Mouse (Mus musculus) liver, embryonic 16.5 days (tissue): ENCODE results near the gene Lamtor4. TPM values are rescaled to one million over a fixed set of nuclear protein-coding genes. Genes with fewer than 3 reads are reported as not detected.

ENCODE experiments used
- ATAC-seq: fragments of 200-750 bp; cut with Nextera tagmentation; 2 replicates; pipeline ENCODE4 v1.8.0; 2017; ENCODE audit warnings: low read depth, mild to moderate bottlenecking, moderate number of reproducible peaks, moderate library complexity
- H3K27ac ChIP-seq: fragments of 300-500 bp; sonication (generic); 2 replicates; pipeline ENCODE4 v1.5.1; 2014; ENCODE audit warnings: mild to moderate bottlenecking, low read length
- H3K27me3 ChIP-seq: fragments of 300-500 bp; sonication (generic); 2 replicates; pipeline ENCODE4 v1.6.1; 2014; ENCODE audit warnings: low read depth, low read length, mixed read lengths; ENCODE audit not compliant: control insufficient read depth, insufficient read depth
- H3K36me3 ChIP-seq: fragments of 300-500 bp; sonication (generic); 2 replicates; pipeline ENCODE4 v1.6.1; 2014; ENCODE audit warnings: mild to moderate bottlenecking; ENCODE audit not compliant: control insufficient read depth, insufficient read depth
- H3K4me1 ChIP-seq: fragments of 300-500 bp; sonication (generic); 2 replicates; pipeline ENCODE4 v1.6.1; 2014; ENCODE audit warnings: low read depth, low read length, mixed read lengths; ENCODE audit not compliant: control insufficient read depth
- H3K4me2 ChIP-seq: fragments of 300-500 bp; sonication (generic); 2 replicates; pipeline ENCODE4 v1.6.1; 2014; ENCODE audit warnings: low read depth, low read length, mixed read lengths
- H3K4me3 ChIP-seq: fragments of 300-500 bp; sonication (generic); 2 replicates; pipeline ENCODE4 v1.5.1; 2014; ENCODE audit warnings: low read depth, mild to moderate bottlenecking, low read length
- H3K9ac ChIP-seq: fragments of 300-500 bp; sonication (generic); 2 replicates; pipeline ENCODE4 v1.6.1; 2014; ENCODE audit warnings: low read depth, low read length
- H3K9me3 ChIP-seq: fragments of 300-500 bp; sonication (generic); replicated peaks from 2 replicates; pipeline ENCODE4 v1.6.1; 2016; ENCODE audit warnings: low read length; ENCODE audit not compliant: control insufficient read depth
- WGBS: fragments of 180-500 bp; shearing (Covaris S2); extraction: QIAGEN DNeasy Blood & Tissue Kit; methylation state at CpG from one replicate; pipeline ENCODE4 v1.1.7; 2014; ENCODE audit not compliant: insufficient replicate concordance; 5-methylcytosine and 5-hydroxymethylcytosine counted together
- polyA plus RNA-seq: library from polyadenylated mRNA; unstranded; fragments of >200 nt; fragmentation: Nextera tagmentation; extraction: Ambion mirVana; gene quantifications from 2 replicates; pipeline ENCODE4 v1.2.1, GENCODE M21; 2015

Gene Lamtor4
- polyA plus RNA-seq, 1 experiment from 2014 or later = 31.7 TPM

- Histone ChIP-seq H3K36me3 (no peaks in the 10 kb centered on the region), H3K4me2 (no peak overlapping the region), H3K4me3 (no peak overlapping the region), H3K27ac (no peak overlapping the region), H3K27me3 (peaks cover 34% of the 10 kb centered on the region), H3K9me3 (peaks cover 1% of the 10 kb centered on the region; the same call in 1 of the 2 replicates), H3K4me1 (peaks cover 9% of the 10 kb centered on the region), H3K9ac (no peak overlapping the region)
- ATAC-seq = no peak
- WGBS = 63% methylated on average over 41 of the region's 41 CpGs
Observed at GRCm38 (mm10) chr5:138275216-138276050, 20.2 kb downstream of the Lamtor4 start.

- Histone ChIP-seq H3K9me3 (peaks cover 3% of the 10 kb centered on the region; the same call in 1 of the 2 replicates), H3K4me3 (no peak overlapping the region), H3K4me1 (peaks cover 9% of the 10 kb centered on the region), H3K9ac (no peak overlapping the region), H3K4me2 (no peak overlapping the region), H3K27ac (no peak overlapping the region), H3K36me3 (no peaks in the 10 kb centered on the region), H3K27me3 (peaks cover 11% of the 10 kb centered on the region)
- WGBS = 77% methylated on average over 7 of the region's 7 CpGs
- no peak for ATAC-seq
Observed at GRCm38 (mm10) chr5:138277994-138278393, 22.7 kb downstream of the Lamtor4 start.

GRCm38 (mm10) chr5:138279585-138280424 is 24.5 kb downstream of the Lamtor4 start, which contains the start of the genes Gm43720, Gpc2 and Stag3:
Gene Gm43720 (minus strand): TSS chr5:138279958.
Gene Gpc2 (minus strand): TSS chr5:138280005.
Gene Stag3 (plus strand): TSS chr5:138280240.
- Histone ChIP-seq H3K36me3 (no peaks in the 10 kb centered on the region), H3K27ac (no peak within 1 kb of the TSS), H3K9me3 (peaks cover 3% of the 10 kb centered on the region; the same call in 1 of the 2 replicates), H3K27me3 (peaks cover 8% of the 10 kb centered on the region), H3K4me1 (peaks cover 9% of the 10 kb centered on the region), H3K4me3 (peak within 1 kb of the TSS; percentile 57), H3K4me2 (peak within 1 kb of the TSS; percentile 72), H3K9ac (peak within 1 kb of the TSS; percentile 49)
- ATAC-seq = peak; percentile 97
- under 1% methylated on average over 56 of the region's 56 CpGs for WGBS

GRCm38 (mm10) chr5:138280425-138280768 is 25.1 kb downstream of the Lamtor4 start:
- Histone ChIP-seq H3K36me3 (no peaks in the 10 kb centered on the region), H3K9me3 (peaks cover 3% of the 10 kb centered on the region; the same call in 1 of the 2 replicates), H3K9ac (no peak overlapping the region), H3K27ac (no peak overlapping the region), H3K4me3 (peak overlapping the region; percentile 57), H3K27me3 (peaks cover 8% of the 10 kb centered on the region), H3K4me1 (peaks cover 9% of the 10 kb centered on the region), H3K4me2 (peak overlapping the region; percentile 72)
- WGBS = 20% methylated on average over 26 of the region's 26 CpGs
- no peak for ATAC-seq

GRCm38 (mm10) chr5:138280829-138281228 is 25.5 kb downstream of the Lamtor4 start:
- H3K4me2 ChIP-seq = no peak overlapping the region; the same call in 1 of the 2 replicates
- H3K9ac ChIP-seq = no peak overlapping the region
- H3K9me3 ChIP-seq = peaks cover 3% of the 10 kb centered on the region; the same call in 1 of the 2 replicates
- peaks cover 8% of the 10 kb centered on the region for H3K27me3 ChIP-seq
- H3K4me1 ChIP-seq = peaks cover 9% of the 10 kb centered on the region
- no peak overlapping the region; the same call in 1 of the 2 replicates for H3K4me3 ChIP-seq
- no peak for ATAC-seq
- no peak overlapping the region for H3K27ac ChIP-seq
- H3K36me3 ChIP-seq = no peaks in the 10 kb centered on the region
- WGBS = 73% methylated on average over 15 of the region's 15 CpGs

- WGBS = 55% methylated on average over 2 of the region's 2 CpGs
- H3K9me3 ChIP-seq = peaks cover 3% of the 10 kb centered on the region; the same call in 1 of the 2 replicates
- peaks cover 8% of the 10 kb centered on the region for H3K27me3 ChIP-seq
- H3K4me3 ChIP-seq = no peak overlapping the region
- H3K4me2 ChIP-seq = no peak overlapping the region
- no peak for ATAC-seq
- no peak overlapping the region for H3K27ac ChIP-seq
- no peaks in the 10 kb centered on the region for H3K36me3 ChIP-seq
- H3K9ac ChIP-seq = no peak overlapping the region
- H3K4me1 ChIP-seq = peaks cover 9% of the 10 kb centered on the region
Observed at GRCm38 (mm10) chr5:138281798-138282197, 26.5 kb downstream of the Lamtor4 start.

GRCm38 (mm10) chr5:138283540-138283939 is 28.3 kb downstream of the Lamtor4 start:
- H3K27me3 ChIP-seq = peaks cover 8% of the 10 kb centered on the region
- no peak for ATAC-seq
- WGBS = 37% methylated on average over 1 of the region's 1 CpGs
- H3K4me1 ChIP-seq = peaks cover 9% of the 10 kb centered on the region
- no peak overlapping the region for H3K27ac ChIP-seq
- no peak overlapping the region for H3K4me2 ChIP-seq
- H3K4me3 ChIP-seq = no peak overlapping the region
- no peak overlapping the region for H3K9ac ChIP-seq
- peaks cover 3% of the 10 kb centered on the region; the same call in 1 of the 2 replicates for H3K9me3 ChIP-seq
- no peaks in the 10 kb centered on the region for H3K36me3 ChIP-seq

- H3K27ac ChIP-seq = no peak overlapping the region
Observed at GRCm38 (mm10) chr5:138287861-138288260, 32.6 kb downstream of the Lamtor4 start.

More at GRCm38 (mm10) chr5:138287861-138288260, 32.6 kb downstream of the Lamtor4 start:
- Histone ChIP-seq H3K36me3 (no peaks in the 10 kb centered on the region), H3K4me3 (no peak overlapping the region), H3K4me2 (no peak overlapping the region), H3K27me3 (no peaks in the 10 kb centered on the region), H3K9ac (no peak overlapping the region), H3K4me1 (no peaks in the 10 kb centered on the region), H3K9me3 (no peaks in the 10 kb centered on the region)
- WGBS = 55% methylated on average over 3 of the region's 3 CpGs
- no peak for ATAC-seq
